Mouse (Mus musculus): ENCODE data around the gene Foxs1. TPM values are rescaled to one million over a fixed set of nuclear protein-coding genes. Genes with fewer than 3 reads are reported as not detected.

Foxs1 gene
- total RNA-seq, 2 experiments from 2014 or later, result not detected

- no peak for ATAC-seq (replicated peaks; ENCODE audit: low FRiP score, low TSS enrichment, poor library complexity, severe bottlenecking)
These were observed 2.7 kb downstream of the Foxs1 start for GRCm38 (mm10) chr2:152930276-152930675.

GRCm38 (mm10) chr2:152928988-152929370 lies 4.0 kb downstream of the Foxs1 start:
- ATAC-seq (replicated peaks; ENCODE audit: low FRiP score, low TSS enrichment, poor library complexity, severe bottlenecking), result no peak

- no peak for ATAC-seq (replicated peaks; ENCODE audit: low FRiP score, low TSS enrichment, poor library complexity, severe bottlenecking)
These were observed 4.6 kb downstream of the Foxs1 start for GRCm38 (mm10) chr2:152928219-152928987.

DNA sequence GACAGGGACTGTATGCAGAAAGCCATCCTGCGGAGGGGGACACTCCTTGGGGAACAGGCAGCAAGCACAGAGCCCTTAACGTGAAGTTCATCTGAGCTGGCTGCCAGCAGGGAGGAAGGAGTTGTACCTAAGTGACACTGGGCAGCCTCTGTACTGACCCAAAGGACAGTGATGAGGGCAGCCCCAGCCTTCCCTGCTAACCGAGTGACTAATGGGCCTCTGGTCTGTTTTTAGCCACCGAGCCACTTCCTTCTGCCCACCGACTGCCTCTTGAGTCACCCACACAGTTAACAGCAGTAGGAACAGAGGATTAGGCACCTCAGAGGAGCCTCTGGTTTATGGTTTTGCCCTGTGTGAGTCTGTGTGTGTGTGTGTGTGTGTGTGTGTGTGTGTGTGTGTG lies 5.6 kb downstream of the Foxs1 start:
- no peak for ATAC-seq (replicated peaks; ENCODE audit: low FRiP score, low TSS enrichment, poor library complexity, severe bottlenecking)

- no peak for ATAC-seq (replicated peaks; ENCODE audit: low FRiP score, low TSS enrichment, poor library complexity, severe bottlenecking)
These were observed 6.1 kb downstream of the Foxs1 start for GRCm38 (mm10) chr2:152926896-152927295.

- no peak for ATAC-seq (replicated peaks; ENCODE audit: low FRiP score, low TSS enrichment, poor library complexity, severe bottlenecking)
These were observed 7.7 kb downstream of the Foxs1 start for GRCm38 (mm10) chr2:152925189-152925872.

DNA sequence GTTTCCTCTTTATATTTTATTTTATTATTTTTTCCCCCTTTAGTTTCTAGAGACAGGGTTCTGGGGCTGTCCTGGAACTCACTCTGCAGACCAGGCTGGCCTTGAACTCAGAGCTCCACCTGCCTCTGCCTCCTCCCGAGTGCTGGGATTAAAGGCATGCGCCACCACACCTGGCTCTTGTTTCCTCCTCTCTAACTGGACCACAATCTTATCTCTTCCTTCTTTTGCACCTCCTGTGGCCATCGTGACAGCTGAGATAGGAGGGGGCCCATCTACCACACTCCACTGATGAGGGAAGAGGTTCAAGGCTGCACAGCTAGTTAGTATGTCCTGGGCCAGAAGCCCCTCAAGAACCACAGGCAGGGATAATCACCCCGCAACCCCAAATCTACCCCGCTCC lies 8.5 kb downstream of the Foxs1 start:
- ATAC-seq (replicated peaks; ENCODE audit: low FRiP score, low TSS enrichment, poor library complexity, severe bottlenecking), result no peak

GRCm38 (mm10) chr2:152924128-152924527 lies 8.9 kb downstream of the Foxs1 start:
- no peak for ATAC-seq (replicated peaks; ENCODE audit: low FRiP score, low TSS enrichment, poor library complexity, severe bottlenecking)

DNA sequence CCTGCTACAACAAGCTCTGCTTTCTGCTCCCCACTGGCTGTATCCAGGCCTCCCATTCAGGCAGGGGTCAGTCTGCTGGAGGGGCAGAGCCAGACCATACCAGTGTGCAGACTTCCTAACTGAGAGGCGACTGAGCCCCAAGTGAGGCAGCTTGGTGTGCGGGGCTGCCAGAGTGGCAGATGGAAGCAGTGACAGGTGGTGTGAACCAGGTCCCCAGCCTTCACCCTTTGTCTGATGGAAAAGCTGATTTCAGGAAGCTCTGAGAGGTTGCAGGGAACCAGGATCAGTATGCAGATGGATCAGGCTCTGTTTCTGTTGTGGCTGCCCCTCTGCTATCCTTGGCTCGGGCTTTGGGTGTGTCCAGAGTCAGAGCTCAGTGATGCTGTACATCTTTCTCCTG lies 9.4 kb downstream of the Foxs1 start:
- ATAC-seq (replicated peaks; ENCODE audit: low FRiP score, low TSS enrichment, poor library complexity, severe bottlenecking), result no peak

DNA sequence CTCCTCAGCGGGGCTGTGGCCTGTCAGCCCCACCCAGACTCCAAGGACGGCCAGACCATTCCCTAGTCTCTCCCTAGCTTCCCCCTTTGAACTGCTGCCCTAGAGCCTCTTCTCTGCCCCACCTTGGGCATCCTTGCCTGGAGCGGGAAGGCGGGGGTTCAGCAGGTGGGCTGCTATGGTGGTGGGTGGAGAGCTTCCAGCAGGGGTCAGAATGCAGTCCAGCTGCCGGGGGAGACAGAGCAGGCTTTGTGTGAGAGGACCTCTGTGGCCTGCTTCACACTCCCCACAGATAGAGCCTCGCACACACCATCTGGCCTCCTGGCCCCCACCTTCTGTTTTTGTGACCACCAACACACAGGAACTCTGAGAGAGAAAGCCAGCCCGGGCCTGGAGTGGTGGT lies 10.6 kb downstream of the Foxs1 start:
- ATAC-seq (replicated peaks; ENCODE audit: low FRiP score, low TSS enrichment, poor library complexity, severe bottlenecking), result no peak

DNA sequence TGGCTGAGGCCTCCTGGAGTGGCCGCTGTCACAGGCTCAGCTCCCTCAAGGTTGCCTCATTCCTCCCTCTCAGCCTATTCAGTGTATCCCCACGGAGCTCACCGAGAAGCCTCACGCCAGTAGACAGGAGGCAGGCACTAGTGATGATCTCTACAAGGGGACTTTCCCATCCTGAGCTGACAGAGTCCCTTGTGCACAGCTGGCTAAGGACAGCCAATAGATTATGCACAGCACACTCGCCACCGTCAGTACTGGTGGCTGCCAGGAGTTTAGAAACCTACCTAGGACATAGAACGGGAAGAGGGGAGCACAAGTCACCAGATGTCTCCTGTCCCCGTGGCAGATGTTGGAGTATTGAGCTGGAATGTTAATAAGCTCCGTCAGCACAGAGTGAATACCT lies 15.3 kb downstream of the Foxs1 start:
- no peak for ATAC-seq (replicated peaks; ENCODE audit: low FRiP score, low TSS enrichment, poor library complexity, severe bottlenecking)

DNA sequence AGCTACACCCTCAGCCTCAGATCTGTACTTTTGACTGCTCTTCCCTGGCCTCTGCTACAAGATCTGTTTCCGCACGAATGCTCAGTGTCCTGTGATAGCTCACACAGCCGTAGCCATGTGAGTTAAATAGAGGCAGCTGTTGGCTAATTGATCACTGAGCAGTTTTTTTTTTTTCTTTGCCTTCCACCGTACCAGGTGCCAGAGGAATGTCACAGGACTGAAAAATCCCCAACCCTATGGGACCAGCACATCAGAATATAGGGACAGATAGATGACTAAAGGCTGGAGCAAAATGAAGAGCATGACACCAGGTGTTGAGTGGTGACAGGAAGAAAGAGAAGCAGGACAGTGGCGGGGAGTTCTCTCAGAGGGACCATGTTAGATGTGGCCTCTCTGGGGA lies 16.9 kb downstream of the Foxs1 start:
- no peak for ATAC-seq (replicated peaks; ENCODE audit: low FRiP score, low TSS enrichment, poor library complexity, severe bottlenecking)

GRCm38 (mm10) chr2:152915453-152915852 lies 17.6 kb downstream of the Foxs1 start:
- no peak for ATAC-seq (replicated peaks; ENCODE audit: low FRiP score, low TSS enrichment, poor library complexity, severe bottlenecking)

- peak; percentile 86 for ATAC-seq (replicated peaks; ENCODE audit: low FRiP score, low TSS enrichment, poor library complexity, severe bottlenecking)
These were observed 18.5 kb downstream of the Foxs1 start for GRCm38 (mm10) chr2:152914310-152915120.

DNA sequence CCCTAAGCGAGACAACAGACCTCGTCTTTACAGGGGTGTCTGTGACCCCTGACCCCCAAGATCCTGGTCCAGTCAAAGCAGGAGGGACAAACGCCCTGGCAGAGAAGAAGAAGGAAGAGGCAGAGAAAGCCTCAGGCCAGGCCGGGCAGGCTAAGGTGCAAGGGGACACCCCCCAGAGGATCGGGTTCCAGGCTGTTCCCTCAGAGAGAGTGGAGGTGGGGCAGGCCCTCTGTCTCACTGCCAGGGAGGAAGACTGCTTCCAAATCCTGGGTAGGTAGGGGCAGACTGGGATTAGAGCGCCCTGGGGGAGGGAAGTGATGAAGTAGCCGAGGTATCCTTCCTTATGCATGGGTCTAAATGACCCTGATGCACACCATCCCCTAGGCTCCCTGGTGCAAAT lies 19.5 kb downstream of the Foxs1 start:
- ATAC-seq (replicated peaks; ENCODE audit: low FRiP score, low TSS enrichment, poor library complexity, severe bottlenecking), result no peak

GRCm38 (mm10) chr2:152911432-152911831 lies 21.6 kb downstream of the Foxs1 start:
- ATAC-seq (replicated peaks; ENCODE audit: low FRiP score, low TSS enrichment, poor library complexity, severe bottlenecking), result no peak

DNA sequence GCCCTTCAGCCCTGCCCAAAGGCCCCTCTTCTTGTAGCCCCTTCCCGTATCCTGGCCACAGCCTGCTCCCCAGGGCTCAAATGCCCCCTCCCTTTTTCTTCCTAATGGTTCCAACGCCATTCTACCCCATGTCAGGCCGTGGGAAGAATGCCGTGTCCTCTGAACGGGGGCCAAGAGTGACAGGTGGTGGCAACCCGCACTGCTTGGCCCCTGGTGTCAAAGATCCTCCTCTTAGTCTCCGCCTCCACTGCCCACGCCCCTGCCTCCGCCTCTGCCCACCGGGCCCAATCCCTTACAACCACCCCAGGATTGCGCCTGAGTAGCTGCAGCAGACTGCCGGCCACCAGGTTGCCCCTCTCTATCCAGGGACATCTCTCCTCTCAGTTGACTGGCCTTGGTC lies 22.0 kb downstream of the Foxs1 start, which contains the start of gene Mylk2:
TSS of gene Mylk2 (plus strand) at position 322 of the 400 bp plus-strand sequence.
- no peak for ATAC-seq (replicated peaks; ENCODE audit: low FRiP score, low TSS enrichment, poor library complexity, severe bottlenecking)

DNA sequence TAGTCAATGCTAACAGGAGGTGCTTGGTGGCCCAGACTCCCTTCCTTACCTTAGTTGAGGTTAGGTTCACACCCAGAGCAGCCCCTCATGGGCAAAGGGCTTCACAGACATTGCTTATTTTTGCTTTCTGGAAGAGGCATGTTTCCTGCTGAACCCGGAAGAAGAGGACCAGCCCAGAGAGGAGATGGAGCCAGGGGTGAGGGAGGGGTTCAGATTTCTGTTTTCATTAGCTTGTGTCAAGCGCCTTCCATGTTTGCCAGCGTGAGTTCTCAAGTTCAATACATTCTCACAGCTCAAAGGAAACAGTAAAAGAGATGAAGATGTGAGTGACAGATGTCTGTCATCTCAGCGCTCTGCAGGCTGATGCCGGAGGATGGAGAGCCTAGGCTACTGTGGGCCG lies 23.2 kb downstream of the Foxs1 start:
- ATAC-seq (replicated peaks; ENCODE audit: low FRiP score, low TSS enrichment, poor library complexity, severe bottlenecking), result no peak

DNA sequence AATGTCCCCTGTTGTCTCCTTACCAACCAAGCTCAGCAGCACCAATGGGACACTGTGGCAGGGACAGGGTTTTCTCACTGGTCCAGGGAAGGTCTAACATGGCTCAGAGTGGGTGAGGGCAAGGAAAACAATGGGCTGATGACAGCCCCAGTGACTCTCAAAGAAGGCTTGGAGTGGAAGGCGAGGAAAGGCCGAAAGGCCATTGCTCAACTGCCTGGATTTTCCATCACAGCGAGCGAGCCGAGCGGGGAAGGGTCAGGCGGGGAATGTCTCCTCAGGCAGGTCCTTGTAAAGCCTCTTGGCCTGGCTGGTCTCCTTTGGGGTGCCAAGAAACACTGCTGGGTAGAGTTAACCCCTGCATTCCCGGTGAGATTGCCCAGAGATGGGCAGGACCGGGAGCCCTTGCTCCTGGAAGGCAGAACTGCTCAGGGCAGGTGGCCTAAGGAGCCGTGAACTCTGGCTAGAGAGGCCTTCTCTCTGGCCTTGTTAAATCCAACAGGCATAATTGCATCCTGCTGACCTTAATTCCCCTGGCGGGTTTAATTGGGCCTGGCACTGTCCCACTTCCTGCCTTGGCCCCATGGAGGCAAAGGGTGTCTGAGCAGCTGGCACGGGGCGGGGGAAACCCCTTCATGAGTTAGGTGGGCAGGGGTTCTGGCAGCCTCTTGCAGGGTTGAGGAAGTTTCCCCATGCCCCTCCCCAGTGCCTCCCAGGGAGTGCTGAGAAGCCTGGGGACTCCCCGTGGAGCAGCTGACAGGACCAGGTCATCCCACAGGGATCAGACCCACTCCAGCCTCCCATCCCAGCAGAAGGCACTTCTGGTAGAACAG lies 25.7 kb downstream of the Foxs1 start:
- ATAC-seq (replicated peaks; ENCODE audit: low FRiP score, low TSS enrichment, poor library complexity, severe bottlenecking), result no peak
